Mouse (Mus musculus) Patski (cell line): ENCODE measurements around the gene Rsad1. TPM values are rescaled to one million over a fixed set of nuclear protein-coding genes. Genes with fewer than 3 reads are reported as not detected.

Experiments
- ATAC-seq: fragments of 100-300 bp; one replicate; pipeline ENCODE4 v1.8.0; 2021
- CTCF ChIA-PET: fragments of 350-600 bp; sonication (Branson Sonifier 250); formaldehyde crosslinking; loops from one replicate; lab custom pipeline; 2022; ENCODE audit warnings: inconsistent platforms; lab: Charles Lee
- POLR2A ChIA-PET: fragments of 350-600 bp; sonication (Branson Sonifier 250); formaldehyde crosslinking; loops from one replicate; lab custom pipeline; 2022; ENCODE audit warnings: antibody characterized with exemption, inconsistent platforms; lab: Charles Lee
- DNase-seq: peaks from one replicate; pipeline ENCODE4 v3.0.0-alpha.2; 2011; ENCODE audit warnings: low read depth, low spot score
- H3K27me3 ChIP-seq: fragments of 371-371 bp; one replicate; pipeline ENCODE4 v1.5.1; 2021
- CTCF ChIP-seq: fragments of 100-300 bp; IDR thresholded peaks from one replicate; pipeline ENCODE4 v1.5.1; 2021
- in situ Hi-C: fragments of 300-500 bp; cut with MboI; formaldehyde crosslinking; loops from 3 replicates; pipeline ENCODE4 v1.11.1; 2018; ENCODE audit warnings: low pct_unique_long_range_greater_than_20kb, mixed read lengths
- polyA plus RNA-seq: library from polyadenylated mRNA; unstranded; gene quantifications from one replicate; pipeline ENCODE4 v1.2.3, GENCODE M21; 2021

The Rsad1 gene
- polyA plus RNA-seq, 1 experiment from 2014 or later: 11.4 TPM

- no peak for ATAC-seq
- ChIA-PET POLR2A (interaction anchor here (1.1 kb wide), 1 partner anchor 21 kb away, joined by 3 read pairs; no protein-coding TSS in a partner anchor), CTCF (interaction anchor here (1.1 to 1.8 kb wide), 2 partner anchors 33 to 47 kb away, joined by 3 to 8 read pairs; partner anchors contain the start of genes Epn3 and Spata20)
- no peak for DNase-seq
- in situ Hi-C loops: no loop called here
- H3K27me3 ChIP-seq: no peaks in the 10 kb centered on the region
- TF ChIP-seq CTCF: no peak
Observed at GRCm38 (mm10) chr11:94533171-94533570, 15.9 kb downstream of the Rsad1 start.

- ChIA-PET CTCF (interaction anchor here (0.8 kb wide), 1 partner anchor 11 kb away, joined by 3 read pairs; no protein-coding TSS in a partner anchor), POLR2A (no interaction called here)
- ATAC-seq: no peak
- in situ Hi-C loops: no loop called here
- no peak for TF ChIP-seq CTCF
- DNase-seq: no peak
- no peaks in the 10 kb centered on the region for H3K27me3 ChIP-seq
Observed at GRCm38 (mm10) chr11:94528879-94529278, 20.2 kb downstream of the Rsad1 start.

GRCm38 (mm10) chr11:94526171-94526879, 22.7 kb downstream of the Rsad1 start:
- CTCF ChIA-PET: interaction anchor here (0.9 to 1.1 kb wide), 2 partner anchors 13 to 26 kb away, joined by 3 read pairs; partner anchors contain the start of gene Epn3
- no peak for DNase-seq

DNA sequence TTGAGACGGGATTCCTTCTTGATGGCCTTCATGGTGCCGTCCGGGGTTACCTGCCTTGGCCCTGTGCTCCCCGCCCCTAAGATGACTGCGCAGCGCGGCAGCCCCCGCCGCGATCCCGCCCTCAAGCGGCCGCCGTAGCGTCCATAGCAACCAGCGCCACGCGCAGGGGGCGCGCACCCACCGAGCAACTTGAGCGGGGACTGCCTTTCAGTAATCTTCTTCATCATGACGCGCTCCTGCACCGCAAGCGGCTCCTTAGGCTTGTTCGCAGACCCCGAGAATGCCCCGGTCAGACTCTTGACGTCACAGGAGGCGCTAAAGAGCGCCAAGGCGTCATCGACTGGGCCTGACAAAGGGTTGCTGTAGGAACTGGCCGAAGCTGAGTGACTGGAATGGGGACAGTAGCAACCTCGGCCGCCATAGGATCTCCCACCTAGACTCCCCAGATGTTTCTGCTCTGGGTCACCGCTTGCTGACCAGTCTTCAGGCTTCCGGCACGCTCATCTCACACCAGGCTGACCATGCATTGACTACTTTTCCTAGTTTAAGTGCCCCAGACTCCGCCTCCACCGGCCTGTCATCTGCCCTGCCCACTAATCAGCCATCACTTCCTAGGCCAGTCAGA, 27.7 kb downstream of the Rsad1 start, which contains the start of gene Mycbpap:
Gene Mycbpap, minus strand, starts transcription at position 524 of the 625 bp plus-strand sequence.
- ATAC-seq (no peak), DNase-seq (no peak)
- no peak for TF ChIP-seq CTCF

More at GRCm38 (mm10) chr11:94526171-94526879, 22.7 kb downstream of the Rsad1 start:
- H3K27me3 ChIP-seq: no peaks in the 10 kb centered on the region
- in situ Hi-C loops: no loop called here
- no peak for ATAC-seq
- POLR2A ChIA-PET: no interaction called here
- TF ChIP-seq CTCF: no peak

GRCm38 (mm10) chr11:94513452-94513851, 35.6 kb downstream of the Rsad1 start:
- H3K27me3 ChIP-seq: no peaks in the 10 kb centered on the region
- TF ChIP-seq CTCF: no peak
- CTCF ChIA-PET: interaction anchor here (0.9 to 2.7 kb wide), 4 partner anchors 10 to 36 kb away, joined by 3 to 8 read pairs (median 3); partner anchors contain the start of genes Epn3 and Rsad1
- in situ Hi-C loops: no loop called here
- POLR2A ChIA-PET: interaction anchor here (1.7 kb wide), 1 partner anchor 13 kb away, joined by 4 read pairs; the partner anchor contains the start of gene Epn3
- ATAC-seq (no peak), DNase-seq (no peak)

More for the DNA sequence above, 27.7 kb downstream of the Rsad1 start, which contains the start of gene Mycbpap:
- in situ Hi-C loops: no loop called here
- no peaks in the 10 kb centered on the region for H3K27me3 ChIP-seq
- ChIA-PET POLR2A (no interaction called here), CTCF (no interaction called here)

GRCm38 (mm10) chr11:94508976-94509375, 40.1 kb downstream of the Rsad1 start:
- in situ Hi-C loops: no loop called here
- no peak for DNase-seq
- CTCF ChIA-PET: interaction anchor here (2.0 kb wide), 1 partner anchor 9 kb away, joined by 6 read pairs; the partner anchor contains the start of gene Epn3
- H3K27me3 ChIP-seq: no peaks in the 10 kb centered on the region
- ATAC-seq: no peak
- POLR2A ChIA-PET: no interaction called here
- TF ChIP-seq CTCF: no peak

GRCm38 (mm10) chr11:94501482-94501881, 47.6 kb downstream of the Rsad1 start:
- in situ Hi-C loops: loop anchor here (5.0 kb wide), 1 partner anchor 36 kb away; no protein-coding TSS in a partner anchor
- POLR2A ChIA-PET: no interaction called here
- H3K27me3 ChIP-seq: no peaks in the 10 kb centered on the region
- DNase-seq (no peak), ATAC-seq (no peak)
- CTCF ChIA-PET: interaction anchor here (2.5 kb wide), 1 partner anchor 15 kb away, joined by 10 read pairs; the partner anchor contains the start of gene Spata20
- TF ChIP-seq CTCF: no peak

DNA sequence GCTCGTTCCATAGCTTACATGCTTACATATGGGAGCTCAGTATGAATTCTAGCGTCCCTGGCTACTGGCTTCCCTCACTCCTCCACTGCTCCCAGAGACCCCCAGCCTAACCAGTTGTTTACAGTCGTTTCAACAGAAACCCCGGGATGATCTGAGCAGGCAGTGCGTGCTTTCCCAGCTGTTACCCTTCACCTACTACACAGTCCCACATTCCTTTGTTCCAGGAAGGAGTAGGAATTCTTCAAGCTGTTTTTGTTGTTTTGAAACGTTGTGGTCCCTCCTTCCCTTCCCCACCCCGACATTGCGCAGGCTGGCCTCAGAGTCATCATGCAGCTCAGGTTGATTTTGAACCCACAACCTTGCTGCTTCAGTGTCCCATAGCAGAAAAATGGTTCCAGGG, 48.7 kb downstream of the Rsad1 start:
- H3K27me3 ChIP-seq: no peaks in the 10 kb centered on the region
- TF ChIP-seq CTCF: no peak
- no peak for DNase-seq
- ChIA-PET POLR2A (interaction anchor here (0.8 to 1.5 kb wide), 6 partner anchors 9 to 48 kb away, joined by 3 to 5 read pairs (median 4); no protein-coding TSS in a partner anchor), CTCF (interaction anchor here (1.0 to 2.5 kb wide), 11 partner anchors 9 to 211 kb away, joined by 3 to 10 read pairs (median 4); partner anchors contain the start of genes Rsad1 and Spata20)
- in situ Hi-C loops: loop anchor here (5.0 kb wide), 1 partner anchor 37 kb away; no protein-coding TSS in a partner anchor
- no peak for ATAC-seq

GRCm38 (mm10) chr11:94499661-94500152, 49.3 kb downstream of the Rsad1 start, which contains the start of gene Epn3:
TSS of gene Epn3 (minus strand) at chr11:94499974.
- H3K27me3 ChIP-seq: no peaks in the 10 kb centered on the region
- in situ Hi-C loops: loop anchor here (5.0 kb wide), 1 partner anchor 38 kb away; no protein-coding TSS in a partner anchor

More at GRCm38 (mm10) chr11:94499661-94500152, 49.3 kb downstream of the Rsad1 start, which contains the start of gene Epn3:
- ChIA-PET POLR2A (interaction anchor here (0.8 to 1.5 kb wide), 7 partner anchors 9 to 178 kb away, joined by 3 to 5 read pairs (median 4); partner anchors contain the start of gene Luc7l3), CTCF (interaction anchor here (1.2 to 2.5 kb wide), 9 partner anchors 10 to 170 kb away, joined by 3 to 10 read pairs (median 4); partner anchors contain the start of genes Rsad1 and Spata20)
- no peak for ATAC-seq
- no peak for TF ChIP-seq CTCF
- no peak for DNase-seq
